Mouse (Mus musculus) cortical plate, adult 2 months (tissue): ENCODE data around the gene Ndufs2.

Source experiments
- CTCF ChIP-seq: fragments of 200-500 bp; IDR thresholded peaks from 2 replicates; pipeline ENCODE4 v1.5.1; 2011; ENCODE audit warnings: mild to moderate bottlenecking, control low read depth, low read length; ENCODE audit not compliant: insufficient read depth; ENCODE audit errors: extremely low read depth
- POLR2A ChIP-seq: fragments of 200-500 bp; IDR thresholded peaks from 2 replicates; pipeline ENCODE4 v1.6.1; 2011; ENCODE audit warnings: mild to moderate bottlenecking, low read length, control low read depth; ENCODE audit not compliant: insufficient read depth; ENCODE audit errors: extremely low read depth

GRCm38 (mm10) chr1:171209409-171209808 lies 41.8 kb downstream of the Ndufs2 start:
- TF ChIP-seq CTCF (no peak), POLR2A (no peak)
